Mouse (Mus musculus) thymus, adult 2 months (tissue): ENCODE results near the gene Mfap4.

Source experiments
- CTCF ChIP-seq: fragments of 200-500 bp; IDR thresholded peaks from 2 replicates; pipeline ENCODE4 v1.5.1; 2012; ENCODE audit warnings: mild to moderate bottlenecking, control low read depth, low read length, moderate library complexity, borderline replicate concordance; ENCODE audit not compliant: control insufficient read depth, poor library complexity, insufficient read depth; ENCODE audit errors: extremely low read depth
- POLR2A ChIP-seq: fragments of 200-500 bp; IDR thresholded peaks from 2 replicates; pipeline ENCODE4 v1.6.1; 2012; ENCODE audit warnings: mild to moderate bottlenecking, low read length, control low read depth, moderate library complexity; ENCODE audit not compliant: control insufficient read depth, poor library complexity, insufficient read depth; ENCODE audit errors: extremely low read depth

DNA sequence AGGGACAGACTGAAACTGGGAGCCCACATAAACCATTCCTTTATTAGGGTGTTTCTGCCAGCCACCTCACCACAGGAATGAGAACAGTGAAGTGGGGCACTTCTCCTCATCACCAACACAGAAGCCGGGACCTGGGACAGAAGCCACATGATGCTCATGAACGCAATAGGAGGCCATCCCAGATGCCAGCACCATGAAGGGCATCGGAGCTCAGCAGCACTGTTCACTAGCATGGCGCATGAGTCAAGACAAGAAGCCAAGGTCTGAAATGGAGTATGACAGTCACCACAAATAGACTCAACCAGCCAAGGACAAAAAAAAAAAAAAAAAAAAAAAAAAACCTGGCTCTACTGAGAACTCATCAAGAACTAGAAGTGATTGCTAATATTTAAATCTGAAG is 44.8 kb upstream of the Mfap4 start:
- TF ChIP-seq POLR2A: no peak
- no peak for TF ChIP-seq CTCF
